34 mouse cellular contexts compared by ENCODE assay signal in genomic region chr4:102688378-102688777, GRCm38 (mm10).
"Had no signal": no experiment of that assay in that cellular context is flagged by ENCODE, and none has a peak within 500 bp of the region (broad histone marks: within the 10 kb centered on the region; RNA-seq: fewer than 3 reads in every experiment).

No protein-coding gene starts in this region.

- H3K27me3 ChIP-seq: heart, embryonic 12.5 days; heart, embryonic 13.5 days; heart, embryonic 15.5 days; hindbrain, embryonic 12.5 days; hindbrain, embryonic 13.5 days; hindbrain, embryonic 15.5 days; intestine, embryonic 15.5 days; kidney, embryonic 15.5 days had no signal

- H3K27ac ChIP-seq: heart, embryonic 10.5 days; heart, embryonic 13.5 days; heart, embryonic 15.5 days; hindbrain, embryonic 10.5 days; hindbrain, embryonic 12.5 days; hindbrain, embryonic 13.5 days; hindbrain, embryonic 14.5 days; hindbrain, embryonic 15.5 days; hindbrain, postnatal 0 days; intestine, embryonic 15.5 days; kidney, embryonic 15.5 days; kidney, postnatal 0 days; layer of hippocampus, adult 2 months; left cerebral cortex, adult 2 months had no signal

- H3K4me2 ChIP-seq: heart, embryonic 12.5 days; heart, embryonic 13.5 days; heart, embryonic 15.5 days; hindbrain, embryonic 12.5 days; hindbrain, embryonic 13.5 days; hindbrain, embryonic 14.5 days; hindbrain, embryonic 15.5 days; intestine, embryonic 15.5 days; kidney, embryonic 15.5 days had no signal

- H3K4me3 ChIP-seq: heart, embryonic 10.5 days; heart, embryonic 12.5 days; heart, embryonic 13.5 days; heart, embryonic 15.5 days; hindbrain, embryonic 10.5 days; hindbrain, embryonic 12.5 days; hindbrain, embryonic 13.5 days; hindbrain, embryonic 15.5 days; intestine, embryonic 15.5 days; kidney, embryonic 15.5 days; layer of hippocampus, adult 2 months; left cerebral cortex, adult 2 months had no signal

- DNase-seq: heart, postnatal 10 days; heart, postnatal 14 days; heart, postnatal 4 days; kidney, adult 11 months; kidney, adult 18-20 months; kidney, adult 2 months; kidney, adult 8-10 months; kidney, adult 9 months; kidney, postnatal 10 days; kidney, postnatal 14 days; kidney, postnatal 25 days; kidney, postnatal 36 days; kidney, postnatal 4 days; layer of hippocampus, adult 9-11 months; layer of hippocampus, postnatal 36 days had no signal

- H3K9me3 ChIP-seq: heart, embryonic 10.5 days; heart, embryonic 13.5 days; heart, embryonic 15.5 days; hindbrain, embryonic 12.5 days; hindbrain, embryonic 13.5 days; hindbrain, embryonic 15.5 days; intestine, embryonic 15.5 days; kidney, embryonic 15.5 days had no signal

- ATAC-seq: hindbrain, embryonic 16.5 days; hindbrain, postnatal 0 days; inflammation-experienced regulatory T-cells, adult 6 months; intestine, embryonic 15.5 days; intestine, embryonic 16.5 days; intestine, postnatal 0 days had no signal

- H3K4me1 ChIP-seq: heart, embryonic 10.5 days; heart, embryonic 12.5 days; heart, embryonic 13.5 days; heart, embryonic 15.5 days; hindbrain, embryonic 10.5 days; hindbrain, embryonic 12.5 days; hindbrain, embryonic 15.5 days; intestine, embryonic 15.5 days; kidney, embryonic 15.5 days had no signal

- H3K36me3 ChIP-seq: heart, embryonic 10.5 days; heart, embryonic 12.5 days; heart, embryonic 13.5 days; heart, embryonic 15.5 days; hindbrain, embryonic 10.5 days; hindbrain, embryonic 12.5 days; hindbrain, embryonic 13.5 days; hindbrain, embryonic 15.5 days; intestine, embryonic 15.5 days; kidney, embryonic 15.5 days had no signal

- H3K9ac ChIP-seq: heart, embryonic 12.5 days; heart, embryonic 13.5 days; heart, embryonic 15.5 days; hindbrain, embryonic 12.5 days; hindbrain, embryonic 13.5 days; hindbrain, embryonic 14.5 days; hindbrain, embryonic 15.5 days; intestine, embryonic 15.5 days; kidney, embryonic 15.5 days had no signal
